Mouse (Mus musculus) adrenal gland, postnatal 36 days (tissue): ENCODE results near the gene Rorc. TPM values are rescaled to one million over a fixed set of nuclear protein-coding genes. Genes with fewer than 3 reads are reported as not detected.

Source experiments
- DNase-seq, 2 experiments: peaks; one replicate each; pipeline ENCODE4 v3.0.0; 2021; ENCODE audit warnings: mixed read lengths in 1 of 2
- total RNA-seq, 2 experiments: library from RNA; stranded (reverse); gene quantifications; 2 replicates each; pipeline ENCODE4 v1.2.3; 2021

Gene Rorc
- total RNA-seq, 2 experiments from 2014 or later = 19.0 to 20.2 TPM

DNA sequence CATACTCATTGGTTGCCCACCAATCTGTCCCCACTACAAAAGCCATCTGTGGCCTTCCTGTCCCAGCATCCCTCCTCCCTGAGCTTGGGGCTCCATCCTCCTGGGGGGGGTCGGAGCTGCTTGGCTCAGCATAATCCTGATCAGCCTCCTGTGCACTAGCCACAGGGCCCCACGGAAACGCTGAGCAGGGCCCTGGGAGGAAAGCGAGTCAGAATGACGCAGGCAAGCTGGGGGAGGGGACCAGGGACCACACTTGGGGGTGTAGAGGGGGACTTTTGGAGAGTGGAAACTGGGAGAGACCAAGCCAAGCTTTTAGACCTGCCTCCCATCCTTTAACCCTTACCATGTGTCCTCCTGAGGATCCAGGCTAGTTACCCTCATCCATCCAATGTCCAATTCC, 3.3 kb downstream of the Rorc start:
- no peak for DNase-seq

DNA sequence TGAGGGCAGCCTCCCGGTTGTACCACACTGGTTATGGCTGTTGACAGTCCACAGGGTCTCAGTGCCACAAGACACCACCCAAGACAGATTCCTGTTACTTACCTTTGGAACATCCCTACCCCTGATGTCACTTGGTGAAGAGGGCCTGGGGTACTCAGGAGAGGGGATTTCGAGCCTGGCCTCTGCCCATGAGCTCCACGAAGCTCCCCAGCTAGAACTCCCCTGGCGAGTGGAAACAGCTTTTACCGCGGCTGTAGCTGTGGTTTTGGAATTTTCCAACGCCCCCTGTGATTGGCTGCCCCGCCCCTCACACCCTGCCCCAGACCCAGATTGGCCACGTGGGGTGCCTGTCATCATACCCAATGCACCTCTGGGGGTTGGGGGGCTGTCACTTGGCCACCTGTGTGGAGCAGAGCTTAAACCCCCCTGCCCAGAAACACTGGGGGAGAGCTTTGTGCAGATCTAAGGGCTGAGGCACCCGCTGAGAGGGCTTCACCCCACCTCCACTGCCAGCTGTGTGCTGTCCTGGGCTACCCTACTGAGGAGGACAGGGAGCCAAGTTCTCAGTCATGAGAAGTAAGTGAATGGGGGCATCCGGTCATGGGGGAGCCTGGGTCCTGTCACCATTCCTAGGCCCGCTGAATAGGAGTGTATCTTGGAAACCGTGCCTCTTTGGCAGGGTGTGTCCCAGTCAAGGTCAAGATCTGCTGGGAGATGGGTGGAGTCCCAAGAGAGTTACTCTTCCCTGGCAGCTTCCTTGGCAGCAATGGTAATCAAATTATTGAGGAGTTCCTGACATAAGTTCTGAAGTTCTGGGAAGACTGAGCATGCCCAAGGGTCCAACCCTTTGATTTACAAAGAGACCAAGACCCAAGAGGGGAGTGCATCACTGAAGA, 4.7 kb downstream of the Rorc start:
- no peak for DNase-seq

DNA sequence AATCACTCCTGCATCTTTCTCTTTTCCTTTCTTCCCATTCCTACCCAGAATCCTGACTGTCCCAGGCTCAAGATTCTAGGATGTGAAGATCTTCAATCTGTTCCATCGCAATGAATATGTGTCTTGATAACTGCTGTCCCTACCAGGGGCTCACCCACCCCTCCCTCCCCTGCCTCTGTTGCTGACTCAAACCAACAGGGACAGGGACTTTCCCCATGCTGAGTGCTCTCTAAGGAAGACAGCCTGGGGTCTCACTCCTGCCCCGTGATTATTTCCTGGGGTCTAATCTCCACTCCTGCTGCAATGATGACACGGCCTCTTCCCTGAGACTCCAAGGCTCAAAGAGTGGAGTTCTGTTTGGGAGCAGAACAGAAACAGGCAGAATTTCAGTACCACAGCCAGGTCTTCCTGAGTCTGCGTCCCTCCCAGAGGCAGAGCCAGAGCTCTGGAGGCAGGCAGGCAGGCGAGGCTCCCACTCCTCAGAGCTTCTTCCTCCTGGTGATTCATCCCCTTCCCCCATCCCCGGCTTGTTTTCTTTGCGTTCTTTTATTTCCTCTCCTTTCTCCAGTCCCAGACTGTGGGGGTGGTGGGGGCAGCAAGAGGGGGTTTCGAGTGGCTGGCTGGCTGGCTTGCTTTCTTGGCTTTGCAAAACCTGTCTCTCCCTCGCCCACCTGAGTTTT, 7.4 kb downstream of the Rorc start:
- no peak for DNase-seq

DNA sequence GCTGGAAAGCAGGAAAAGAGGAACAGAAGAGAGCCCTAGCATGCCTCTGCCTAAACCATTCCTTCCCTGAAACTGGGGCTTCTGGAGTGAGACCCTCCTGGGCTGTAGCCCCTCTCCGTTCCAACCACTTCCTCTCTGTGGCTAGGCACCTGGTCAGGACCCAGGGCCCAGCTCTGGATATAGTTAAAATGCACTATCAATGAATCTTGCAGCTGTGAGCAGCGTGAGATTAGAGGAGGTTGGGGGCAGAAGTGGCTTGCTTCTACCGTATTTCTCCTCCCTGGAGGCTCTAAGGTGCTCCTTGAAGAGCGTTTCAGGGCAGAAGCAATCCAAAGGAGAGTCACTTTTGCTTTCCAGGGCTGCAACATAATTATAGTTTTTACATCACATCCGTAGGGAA, 9.7 kb downstream of the Rorc start:
- DNase-seq = no peak

- peak in 1 of 2 experiments; percentile 31 for DNase-seq
Measured at GRCm38 (mm10) chr3:94383476-94383875, 10.9 kb downstream of the Rorc start.

- DNase-seq = no peak
Measured at GRCm38 (mm10) chr3:94386671-94387070, 14.1 kb downstream of the Rorc start.

GRCm38 (mm10) chr3:94387391-94387790, 14.8 kb downstream of the Rorc start:
- DNase-seq = no peak

GRCm38 (mm10) chr3:94388047-94388446, 15.5 kb downstream of the Rorc start:
- DNase-seq = no peak

DNA sequence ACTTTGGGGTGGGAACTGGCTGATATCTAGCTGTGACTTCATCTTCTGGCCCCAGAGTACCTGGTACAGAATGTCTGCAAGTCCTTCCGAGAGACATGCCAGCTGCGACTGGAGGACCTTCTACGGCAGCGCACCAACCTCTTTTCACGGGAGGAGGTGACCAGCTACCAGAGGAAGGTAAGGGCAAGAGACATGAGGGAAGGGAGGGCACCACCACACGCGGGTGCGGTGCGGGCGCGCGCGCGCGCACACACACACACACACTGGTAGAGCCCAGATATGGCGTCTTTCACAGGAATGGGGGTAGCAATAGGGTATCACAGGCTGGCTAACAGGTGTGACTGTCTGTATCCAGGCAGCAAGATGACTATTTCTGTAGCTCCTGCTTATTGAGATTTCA, 16.8 kb downstream of the Rorc start:
- no peak for DNase-seq

- DNase-seq = no peak
Measured at GRCm38 (mm10) chr3:94391001-94391400, 18.4 kb downstream of the Rorc start.

- peak in 1 of 2 experiments; percentile 33 for DNase-seq
Measured at GRCm38 (mm10) chr3:94392128-94392527, 19.5 kb downstream of the Rorc start.

DNA sequence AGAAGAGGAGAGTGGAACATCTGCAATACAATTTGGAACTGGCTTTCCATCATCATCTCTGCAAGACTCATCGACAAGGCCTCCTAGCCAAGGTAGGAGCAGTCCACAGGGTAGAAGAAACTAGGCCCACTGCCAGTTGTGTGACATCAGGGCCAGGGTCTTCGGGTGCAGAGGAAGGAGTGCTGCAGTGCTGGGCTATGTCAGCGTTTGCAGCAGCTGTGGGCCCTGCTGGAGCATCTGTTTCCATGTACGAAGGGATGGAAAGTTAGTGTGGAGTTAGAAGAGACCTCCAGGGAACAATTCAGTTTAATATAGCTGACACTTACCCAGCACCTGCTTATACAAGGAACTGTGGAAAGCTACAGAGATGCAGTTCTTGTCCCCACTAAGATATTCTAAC, 20.5 kb downstream of the Rorc start:
- DNase-seq = no peak

DNA sequence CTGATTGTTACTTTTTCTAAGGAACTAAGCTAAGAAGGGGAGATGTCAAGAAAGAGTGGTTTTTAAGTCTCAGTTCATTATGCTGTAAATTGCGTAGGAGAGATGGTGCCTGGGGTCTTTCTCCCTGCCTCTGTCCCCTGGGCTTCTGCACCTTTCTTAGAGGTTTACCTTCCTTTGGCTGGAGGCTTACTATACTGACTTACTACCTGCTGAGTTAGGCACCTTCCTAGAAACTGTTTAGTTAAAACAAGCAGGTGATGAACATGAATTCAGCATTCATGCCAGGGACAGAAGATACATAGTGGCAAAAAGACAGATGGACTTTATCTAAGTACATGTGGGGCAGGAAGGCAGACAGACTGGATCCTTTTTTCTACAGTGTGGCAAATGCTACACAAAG, 23.7 kb downstream of the Rorc start:
- no peak for DNase-seq

GRCm38 (mm10) chr3:94396851-94397250, 24.3 kb downstream of the Rorc start:
- DNase-seq = no peak

DNA sequence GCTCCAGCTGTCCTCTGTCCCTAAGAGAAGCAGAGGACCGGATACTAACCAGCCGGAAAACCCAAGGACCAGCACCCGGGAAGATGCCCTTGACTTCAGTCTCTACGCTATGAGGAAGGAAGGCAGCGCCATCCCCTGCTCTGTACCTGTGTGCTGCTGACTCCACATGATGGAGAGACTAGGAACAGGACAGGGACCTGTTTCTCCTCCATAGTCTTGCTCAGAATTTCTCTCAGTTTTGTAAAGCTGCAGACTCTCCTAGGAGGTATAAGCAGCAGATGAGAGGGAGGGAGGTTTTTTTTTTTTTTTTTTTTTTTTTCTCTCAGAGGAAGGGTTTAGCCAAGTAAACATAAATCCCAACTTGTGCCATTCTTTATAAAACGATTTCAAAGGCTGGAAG, 25.6 kb downstream of the Rorc start, which contains the start of gene Lingo4:
TSS of gene Lingo4 (plus strand) at position 301 of the 400 bp plus-strand sequence.
- DNase-seq = no peak

- DNase-seq = peak; percentile 29 to 57
Measured at GRCm38 (mm10) chr3:94398943-94399481, 26.4 kb downstream of the Rorc start.

- no peak for DNase-seq
Measured at GRCm38 (mm10) chr3:94399663-94400310, 27.2 kb downstream of the Rorc start.

DNA sequence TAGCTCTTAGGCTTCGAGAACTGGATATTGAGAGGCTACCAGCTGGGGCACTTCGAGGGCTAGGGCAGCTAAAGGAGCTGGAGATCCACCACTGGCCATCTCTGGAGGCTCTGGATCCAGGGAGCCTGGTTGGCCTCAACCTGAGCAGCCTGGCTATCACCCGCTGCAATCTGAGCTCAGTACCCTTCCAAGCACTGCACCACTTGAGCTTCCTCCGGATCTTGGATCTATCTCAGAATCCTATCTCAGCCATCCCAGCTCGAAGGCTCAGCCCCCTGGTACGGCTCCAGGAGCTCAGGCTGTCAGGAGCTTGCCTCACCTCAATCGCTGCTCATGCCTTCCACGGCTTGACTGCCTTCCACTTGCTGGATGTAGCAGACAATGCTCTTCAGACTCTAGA, 29.9 kb downstream of the Rorc start:
- DNase-seq = no peak

- no peak for DNase-seq
Measured at GRCm38 (mm10) chr3:94404366-94405054, 31.9 kb downstream of the Rorc start.

DNA sequence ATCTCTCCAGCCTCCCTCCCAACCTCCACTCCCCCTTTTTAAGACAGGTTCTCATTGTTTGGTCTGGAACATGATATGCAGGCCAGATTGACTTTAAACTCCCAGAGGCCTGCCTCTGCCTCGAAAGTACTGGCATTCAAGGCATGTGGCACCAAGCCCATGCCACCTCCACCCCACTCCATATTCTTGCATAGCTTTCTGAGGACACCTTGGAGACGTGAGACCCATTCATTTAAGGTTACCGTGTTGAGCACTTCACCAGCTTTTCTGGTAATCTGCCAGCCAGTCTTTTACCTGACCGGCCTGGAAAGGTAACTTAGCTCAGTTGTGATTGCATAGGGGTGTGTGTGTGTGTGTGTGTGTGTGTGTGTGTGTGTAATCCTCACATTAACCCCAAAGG, 33.0 kb downstream of the Rorc start:
- no peak for DNase-seq

DNA sequence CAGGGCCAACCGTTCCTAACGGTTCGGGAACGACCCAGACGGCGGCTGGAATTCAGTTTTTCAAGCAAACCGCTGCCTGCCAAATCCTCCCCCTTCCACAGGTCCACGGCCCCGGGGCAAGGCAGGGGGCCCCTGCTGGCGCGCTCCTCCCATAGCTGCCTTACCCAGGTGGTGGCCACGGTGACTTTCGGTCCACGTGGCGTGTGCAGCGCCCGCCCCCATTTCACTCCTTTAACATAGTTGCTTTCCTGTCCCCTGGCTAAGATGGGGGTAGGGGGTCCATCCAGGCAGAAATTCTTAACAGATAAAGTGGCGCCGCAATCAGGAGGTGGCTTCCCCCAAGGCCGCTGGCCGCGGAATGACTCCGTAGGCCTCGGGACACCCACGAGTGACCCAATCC, 39.9 kb downstream of the Rorc start:
- peak in 1 of 2 experiments; percentile 37 for DNase-seq
